8 mouse cellular contexts compared by ENCODE assay signal in genomic region chr17:65886571-65886970, GRCm38 (mm10). TPM values are rescaled to one million over a fixed set of nuclear protein-coding genes. Genes with fewer than 3 reads are reported as not detected.
DNase-seq lines count a peak whose midpoint lies in the region; ATAC-seq and TF ChIP-seq lines count a peak whose summit lies in the region.

No protein-coding gene starts in this region.

- peak overlapping the region; percentile 96; the same call in 1 of the 2 replicates for H3K27ac ChIP-seq in liver, embryonic 12.5 days
- H3K27ac ChIP-seq in stomach, postnatal 0 days (replicated peaks), result peak overlapping the region; percentile 98

- no peak for TF ChIP-seq CTCF in stomach, postnatal 0 days (IDR thresholded peaks at IDR 0.05; ENCODE audit: low read depth)

- H3K4me3 ChIP-seq in liver, embryonic 12.5 days, result peak overlapping the region; percentile 94
- no peak overlapping the region for H3K4me3 ChIP-seq in stomach, postnatal 0 days (ENCODE audit: low read depth, low read length)

- no peak for TF ChIP-seq EP300 in stomach, postnatal 0 days (optimal IDR thresholded peaks at IDR 0.05)

- H3K36me3 ChIP-seq in liver, embryonic 12.5 days, result no peaks in the 10 kb centered on the region
- no peaks in the 10 kb centered on the region for H3K36me3 ChIP-seq in stomach, postnatal 0 days (ENCODE audit: control insufficient read depth, insufficient read depth, low read length)

- 66% methylated on average over 9 of the region's 9 CpGs for WGBS in liver, embryonic 12.5 days (ENCODE audit: insufficient replicate concordance)
- 51% methylated on average over 9 of the region's 9 CpGs for WGBS in stomach, postnatal 0 days

- peaks cover 34% of the 10 kb centered on the region for H3K4me1 ChIP-seq in liver, embryonic 12.5 days
- peaks cover 7% of the 10 kb centered on the region; the same call in 1 of the 2 replicates for H3K4me1 ChIP-seq in stomach, postnatal 0 days (replicated peaks; ENCODE audit: control insufficient read depth, insufficient read depth)

- ATAC-seq in liver, embryonic 12.5 days, result no peak
- no peak for ATAC-seq in stomach, postnatal 0 days (ENCODE audit: low FRiP score, low TSS enrichment)
- ATAC-seq in monocyte, adult 5-6 weeks (replicated peaks; ENCODE audit: insufficient number of reproducible peaks, low FRiP score, low TSS enrichment, poor library complexity, severe bottlenecking), result no peak

- H3K9ac ChIP-seq in liver, embryonic 12.5 days, result 0 out of 2 replicates have a peak overlapping the region, but pooled peaks have one; percentile 97
- no peak overlapping the region for H3K9ac ChIP-seq in stomach, postnatal 0 days (ENCODE audit: low read length)

- no peaks in the 10 kb centered on the region for H3K27me3 ChIP-seq in liver, embryonic 12.5 days (replicated peaks)
- H3K27me3 ChIP-seq in stomach, postnatal 0 days (ENCODE audit: control insufficient read depth, insufficient read depth, low read length), result no peaks in the 10 kb centered on the region

- H3K9me3 ChIP-seq in liver, embryonic 12.5 days (replicated peaks), result no peaks in the 10 kb centered on the region
- H3K9me3 ChIP-seq in stomach, postnatal 0 days (ENCODE audit: control insufficient read depth, low read length), result no peaks in the 10 kb centered on the region

- peak overlapping the region; percentile 82 for H3K4me2 ChIP-seq in liver, embryonic 12.5 days
- H3K4me2 ChIP-seq in stomach, postnatal 0 days (replicated peaks; ENCODE audit: low read depth), result peak overlapping the region; percentile 89

- DNase-seq in adrenal gland, postnatal 10 days, result peak; percentile 12
- no peak for DNase-seq in adrenal gland, adult 2 months
- DNase-seq in 3T3-L1 (ENCODE audit: low read depth, low spot score), result peak; percentile 78
- peak; percentile 13 to 27 for DNase-seq in heart, adult 9 months (ENCODE audit: low spot score in 2 of 2)
- no peak for DNase-seq in stomach, postnatal 0 days (ENCODE audit: low spot score)
- no peak for DNase-seq in ovary, postnatal 14 days (ENCODE audit: low spot score)

RNA-seq across cellular contexts. Expression of gene Ralbp1, which starts 1.0 kb away (rescaled TPM):
- 10 to 100 TPM; 32.4 to 37.4 TPM for total RNA-seq in adrenal gland, postnatal 10 days (2021)
- 10 to 100 TPM; 52.2 to 52.8 TPM for total RNA-seq in adrenal gland, adult 2 months (2021)
- polyA plus RNA-seq in adrenal gland, adult 2 months (2012; rRNA removed), result 23.7 and 28.4 TPM in 2 replicates
- 45.9 and 47.3 TPM in 2 replicates for polyA plus RNA-seq in liver, embryonic 12.5 days (2016; fragmentation: Nextera tagmentation; extraction: Ambion mirVana)
- polyA plus RNA-seq in stomach, postnatal 0 days (2015; fragmentation: Nextera tagmentation; extraction: Ambion mirVana), result 114 and 117 TPM in 2 replicates
- total RNA-seq in monocyte, adult 5-6 weeks (2017), result 102 to 122 TPM (median 106 TPM) in 3 replicates

Comparison
In these comparisons a context has a peak if more than half of its experiments do, and no peak if none do; other contexts are left out.
1. DNase-seq: peak in adrenal gland, postnatal 10 days (single experiment), 3T3-L1 (single experiment) and heart, adult 9 months (2 of 2); none in adrenal gland, adult 2 months (single experiment), stomach, postnatal 0 days (single experiment) and ovary, postnatal 14 days (single experiment).